Mouse (Mus musculus) retina, adult 2 months (tissue): ENCODE measurements around the gene Dhx57.
A peak's percentile ranks its signal among the peaks of the same experiment; 100 is the strongest.
"Not testable (repeated sequence)": the region's sequence is repeated elsewhere in the genome, so short reads cannot be mapped to it uniquely, and the experiment has no call there.

Experiments
- DNase-seq: peaks from one replicate; pipeline ENCODE4 v3.0.0-alpha.2; 2012; ENCODE audit warnings: low read depth, low spot score

The Dhx57 gene

GRCm38 (mm10) chr17:80254421-80254820, 35.9 kb downstream of the Dhx57 start:
- DNase-seq = no peak

GRCm38 (mm10) chr17:80252757-80253525, 37.3 kb downstream of the Dhx57 start:
- no peak for DNase-seq

- DNase-seq = no peak
Observed at GRCm38 (mm10) chr17:80243116-80243515, 47.2 kb downstream of the Dhx57 start.

- DNase-seq = no peak
Observed at GRCm38 (mm10) chr17:80241594-80241993, 48.7 kb downstream of the Dhx57 start.

GRCm38 (mm10) chr17:80237475-80237874, 52.8 kb downstream of the Dhx57 start:
- DNase-seq = no peak

GRCm38 (mm10) chr17:80236805-80237204, 53.5 kb downstream of the Dhx57 start:
- DNase-seq = no peak

GRCm38 (mm10) chr17:80235477-80235876, 54.8 kb downstream of the Dhx57 start:
- no peak for DNase-seq

- no peak for DNase-seq
Observed at GRCm38 (mm10) chr17:80234376-80234775, 55.9 kb downstream of the Dhx57 start.

- DNase-seq = no peak
Observed at GRCm38 (mm10) chr17:80233844-80234243, 56.4 kb downstream of the Dhx57 start.

GRCm38 (mm10) chr17:80229396-80229795, 60.9 kb downstream of the Dhx57 start:
- DNase-seq = no peak

GRCm38 (mm10) chr17:80225142-80225541, 65.1 kb downstream of the Dhx57 start:
- DNase-seq = not testable (repeated sequence)

GRCm38 (mm10) chr17:80224326-80225116, 65.8 kb downstream of the Dhx57 start, which contains the start of gene Gemin6:
TSS of gene Gemin6 (plus strand) at chr17:80224441.
- peak; percentile 76 for DNase-seq

- DNase-seq = no peak
Observed at GRCm38 (mm10) chr17:80223829-80224228, 66.4 kb downstream of the Dhx57 start.

GRCm38 (mm10) chr17:80221890-80222628, 68.2 kb downstream of the Dhx57 start:
- DNase-seq = no peak

- no peak for DNase-seq
Observed at GRCm38 (mm10) chr17:80221202-80221601, 69.1 kb downstream of the Dhx57 start.

GRCm38 (mm10) chr17:80220131-80220530, 70.1 kb downstream of the Dhx57 start:
- DNase-seq = no peak

- not testable (repeated sequence) for DNase-seq
Observed at GRCm38 (mm10) chr17:80213998-80214397, 76.3 kb downstream of the Dhx57 start.

- peak; percentile 97 for DNase-seq
Observed at GRCm38 (mm10) chr17:80206671-80207581, 83.3 kb downstream of the Dhx57 start, which contains the start of the genes Srsf7 and Ttc39d. TSS of gene Srsf7 (minus strand) at chr17:80207307. TSS of gene Ttc39d (plus strand) at chr17:80207460.

- DNase-seq = no peak
Observed at GRCm38 (mm10) chr17:80206301-80206670, 84.0 kb downstream of the Dhx57 start.

GRCm38 (mm10) chr17:80205657-80206056, 84.6 kb downstream of the Dhx57 start:
- DNase-seq = no peak
